Mouse (Mus musculus) embryo, embryonic 10 days (tissue): ENCODE measurements at regions not wholly inside any gene's neighbourhood (a gene's known extent, or its start where the extent isn't known, plus 50 kb on each side); places are given as distances from the start of the nearest gene placed in this dataset.

Source experiments
- DNase-seq: peaks from one replicate; pipeline ENCODE4 v3.0.0-alpha.2; 2015; ENCODE audit warnings: low spot score

DNA sequence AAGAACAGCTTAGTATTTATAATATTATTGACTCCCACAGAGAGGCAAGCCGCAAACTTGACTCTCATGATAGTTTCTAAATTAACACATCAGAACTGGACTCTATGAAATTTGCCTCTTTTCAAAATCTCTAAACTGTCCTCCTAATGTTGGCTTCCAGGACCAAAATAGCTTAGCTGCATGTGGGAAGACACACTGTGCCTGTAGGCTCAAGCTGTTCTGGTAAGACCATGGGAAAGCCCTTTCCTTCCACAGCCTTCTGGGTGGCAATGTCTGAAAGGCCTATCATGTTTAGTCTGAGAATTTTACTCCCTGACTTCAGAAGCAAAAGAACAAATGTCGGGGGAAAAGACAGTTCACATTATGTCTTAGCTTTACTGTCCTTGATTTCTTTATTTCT, 203.1 kb upstream of the Slc8a1 start:
- no peak for DNase-seq

DNA sequence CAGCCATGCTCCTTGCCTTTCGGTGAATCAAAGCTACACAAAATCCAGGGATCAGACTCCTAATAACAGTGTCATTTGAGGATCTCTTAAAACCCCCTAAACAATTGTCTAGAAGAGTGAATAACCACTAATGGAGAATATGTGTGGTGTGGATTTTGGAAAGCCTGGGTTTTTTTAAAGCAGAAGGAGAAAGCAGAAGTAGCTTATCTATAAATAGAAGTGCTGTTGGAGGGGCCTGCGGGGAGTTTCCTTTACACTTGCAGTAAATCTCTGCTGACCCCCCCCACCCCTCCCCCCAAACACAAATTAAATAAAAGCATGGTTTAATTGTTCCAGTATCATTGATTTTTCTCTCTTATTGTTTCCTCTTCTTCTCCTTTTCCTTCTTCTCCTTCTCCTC, 192.6 kb upstream of the Slc8a1 start:
- no peak for DNase-seq

DNA sequence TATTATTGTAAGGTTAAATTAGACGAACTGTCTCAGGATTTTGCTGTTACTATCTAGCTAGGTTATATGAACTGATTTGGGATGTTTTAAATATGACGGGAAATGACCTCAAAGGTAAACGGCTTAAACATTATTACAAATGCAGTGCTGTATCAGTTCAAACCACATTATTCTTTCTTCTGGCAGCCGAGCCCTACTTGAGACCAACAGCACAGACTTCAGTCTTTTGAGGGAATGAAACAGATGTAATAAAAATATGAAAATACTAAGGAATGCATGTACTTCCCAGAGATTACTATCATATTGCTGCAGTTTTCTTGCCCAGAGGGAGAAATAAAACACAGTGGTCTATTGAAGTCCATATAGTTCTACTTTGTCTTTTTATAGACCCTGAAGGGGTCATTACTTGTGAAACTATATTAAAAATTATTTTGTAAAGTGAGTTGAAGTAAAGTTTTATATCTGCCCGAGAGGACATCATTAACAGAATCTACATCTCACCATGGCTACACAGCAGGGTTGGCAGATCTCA, 168.4 kb upstream of the Slc8a1 start:
- DNase-seq = no peak

DNA sequence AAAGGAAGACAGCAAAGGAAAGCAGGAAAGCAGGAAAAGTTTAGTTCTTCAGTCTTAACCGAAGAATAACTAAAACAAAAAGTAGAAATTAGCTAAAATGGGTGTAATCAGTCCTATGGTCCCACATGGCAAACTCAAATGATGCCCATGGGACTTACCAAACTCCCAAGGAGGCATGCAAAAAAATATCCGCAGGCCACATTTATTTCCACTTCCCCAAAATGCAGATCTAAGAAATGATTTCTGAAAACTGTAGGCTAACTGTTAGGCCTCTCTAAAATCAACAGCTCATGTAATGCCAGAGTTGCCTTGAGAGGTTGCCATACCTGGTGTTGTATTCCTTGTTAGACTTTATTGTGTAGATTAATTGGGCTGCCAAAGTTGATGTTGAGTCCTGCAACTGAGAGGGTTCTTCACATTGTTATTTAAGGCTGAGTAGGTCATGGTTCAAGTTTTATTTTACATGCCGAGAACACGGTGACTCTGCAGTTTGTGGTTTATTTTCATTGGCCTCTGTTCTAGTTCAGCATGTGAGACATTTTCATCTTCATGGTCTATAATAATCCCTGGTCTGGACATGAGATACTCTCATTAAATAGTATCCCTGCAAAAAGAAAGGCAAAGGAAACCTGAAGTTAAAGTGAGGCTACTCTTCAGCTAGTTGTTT, 164.0 kb upstream of the Slc8a1 start:
- DNase-seq = no peak

DNA sequence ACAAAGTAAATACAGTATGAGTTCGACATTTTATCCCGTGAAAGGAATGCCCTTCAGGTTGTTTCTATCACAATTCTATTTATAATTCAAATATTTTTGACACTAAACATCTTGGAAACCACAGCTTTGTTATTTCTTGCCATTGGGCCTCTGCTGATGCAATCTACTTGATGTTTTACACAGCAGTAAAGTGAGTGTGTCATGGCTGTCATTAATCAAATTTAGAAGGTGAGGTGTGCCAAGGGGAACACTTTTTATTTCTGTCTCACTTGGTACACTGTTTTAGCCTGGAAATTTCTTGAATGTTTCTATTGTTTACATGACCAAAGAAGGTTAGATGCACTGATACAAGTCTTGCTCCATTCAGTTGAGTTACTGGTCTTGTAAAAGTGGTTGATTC, 160.8 kb upstream of the Slc8a1 start:
- no peak for DNase-seq

DNA sequence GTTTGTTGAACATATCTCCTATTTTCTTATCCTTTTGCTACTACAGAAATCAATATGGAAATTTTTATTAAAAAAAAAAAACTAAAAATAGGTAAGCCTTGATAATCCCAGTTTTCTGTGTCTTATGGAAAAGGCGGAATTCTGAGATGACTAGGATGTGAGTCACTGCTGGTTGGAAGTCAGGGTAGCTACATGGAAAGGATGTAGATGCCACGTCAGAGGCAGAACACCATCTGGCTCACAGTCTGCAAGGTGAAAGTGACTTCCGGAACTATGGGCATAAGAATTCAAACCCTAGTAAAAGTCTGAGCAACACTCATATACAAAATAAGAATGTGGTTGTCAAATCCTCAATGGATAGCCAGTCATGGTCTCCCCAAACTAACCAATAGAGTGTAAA, 140.0 kb upstream of the Slc8a1 start:
- DNase-seq = no peak

DNA sequence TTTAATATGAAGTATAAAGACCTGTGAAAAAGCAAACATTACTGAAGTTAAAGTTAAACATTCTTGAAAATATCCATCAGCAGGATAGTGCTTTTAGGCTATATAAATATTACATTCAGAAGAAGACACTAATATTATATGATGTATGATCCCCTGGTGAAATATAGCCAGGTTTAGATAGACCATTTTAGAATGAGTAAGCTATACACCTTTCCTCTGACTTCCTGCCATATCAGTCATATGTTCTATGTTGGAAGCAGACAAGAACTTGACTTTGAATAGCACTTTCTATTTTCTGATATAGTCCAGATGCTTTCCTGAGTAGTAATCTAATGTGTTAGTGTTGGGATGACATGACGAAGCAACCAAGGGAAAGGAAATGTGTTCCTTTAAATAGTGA, 128.5 kb upstream of the Slc8a1 start:
- no peak for DNase-seq

DNA sequence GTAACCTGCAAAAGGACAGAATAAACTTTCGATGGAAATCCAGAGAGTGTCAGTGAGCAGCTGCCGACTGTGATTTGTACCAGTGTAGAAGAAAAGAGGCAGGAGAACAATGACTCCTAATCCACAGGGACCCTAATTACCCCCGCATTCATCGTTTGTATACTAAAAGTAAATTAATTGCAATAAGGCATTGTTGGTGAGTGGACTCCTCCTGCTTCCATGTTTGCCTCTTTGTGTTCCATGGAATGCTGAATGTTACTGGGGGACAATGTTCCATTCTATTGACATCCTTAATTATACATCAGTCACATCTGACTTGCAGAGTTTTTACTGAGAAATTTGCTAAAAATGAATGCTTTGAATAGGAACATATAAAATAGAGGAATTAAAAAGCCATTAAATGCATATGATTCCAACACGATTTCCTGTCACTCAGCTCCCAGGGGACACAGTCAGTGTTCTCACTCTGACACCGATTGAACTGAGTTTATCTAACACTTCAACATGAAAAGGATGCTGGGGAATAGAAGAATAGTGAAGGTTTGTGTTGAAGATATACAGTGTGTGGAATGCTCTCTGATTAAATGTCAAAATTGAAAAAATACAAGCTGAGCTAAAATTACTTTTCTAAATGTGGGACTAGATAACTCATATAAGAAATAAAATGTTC, 111.3 kb upstream of the Slc8a1 start:
- peak; percentile 5 for DNase-seq

DNA sequence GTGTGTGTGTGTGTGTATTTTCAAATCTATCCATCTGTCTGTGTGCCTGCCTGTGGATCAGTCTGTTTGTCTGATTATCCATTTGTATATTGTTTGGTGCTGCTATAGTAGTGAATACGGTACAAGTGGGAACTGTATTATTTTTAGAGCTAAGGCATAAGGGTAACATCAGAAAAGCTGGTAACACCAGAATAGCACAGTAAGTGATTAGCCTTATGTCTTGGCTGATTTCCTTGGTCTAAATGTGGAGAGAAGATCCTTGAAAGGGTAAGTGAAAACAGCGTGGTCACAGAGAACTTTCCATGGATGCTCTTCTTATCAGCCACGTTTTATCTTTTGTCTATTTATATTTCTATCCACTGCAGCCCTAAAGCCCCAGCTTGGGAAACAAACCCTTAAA, 105.6 kb upstream of the Slc8a1 start:
- no peak for DNase-seq

DNA sequence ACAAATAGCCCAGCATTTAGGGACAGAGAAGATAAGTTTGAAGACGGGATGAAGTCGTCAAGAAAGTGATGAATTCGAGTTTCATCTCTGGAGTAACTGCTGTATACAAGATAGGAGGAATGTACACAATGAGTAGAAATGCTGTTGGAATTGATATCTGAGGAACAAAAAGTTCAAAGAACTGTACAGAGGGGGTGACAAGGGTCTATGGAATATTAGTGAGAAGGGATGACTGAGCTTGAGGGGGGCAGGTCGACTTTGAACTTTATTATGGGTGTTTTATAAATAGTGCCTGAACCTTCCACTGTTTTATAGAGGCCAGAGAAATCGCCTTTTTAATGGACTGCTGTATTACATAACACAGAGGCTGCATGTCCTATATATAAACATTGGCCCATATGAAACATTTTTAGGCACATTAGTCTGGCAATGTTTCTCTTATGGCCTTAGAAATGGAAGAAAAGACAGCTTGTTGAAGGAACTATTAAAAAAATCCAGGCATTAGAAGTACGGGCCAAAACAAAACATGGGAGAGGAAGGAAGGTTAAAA, 59.7 kb upstream of the Slc8a1 start:
- DNase-seq = no peak

DNA sequence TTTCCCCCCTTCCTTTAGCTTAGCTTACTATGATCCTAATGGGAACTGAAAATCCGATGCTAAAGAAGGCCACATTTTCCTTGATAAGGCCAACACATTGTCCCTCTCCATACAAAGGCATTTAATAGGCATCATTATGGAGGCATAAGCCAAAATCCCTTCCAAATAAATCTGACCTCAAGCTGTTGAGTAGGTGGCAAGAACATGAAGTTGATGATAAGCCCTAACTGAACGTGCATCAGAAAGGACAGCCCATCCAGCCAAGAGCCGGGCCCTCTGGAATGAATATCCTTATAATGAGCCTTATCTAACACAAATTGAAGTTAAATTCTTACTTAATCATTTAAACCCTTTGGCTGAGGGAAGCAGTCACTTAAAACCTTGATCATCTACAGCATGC, 50.6 kb upstream of the Slc8a1 start:
- no peak for DNase-seq
